Mouse (Mus musculus): ENCODE measurements around the gene Inhbe.
A peak's percentile ranks its signal among the peaks of the same experiment; 100 is the strongest.
"Not testable (repeated sequence)": the region's sequence is repeated elsewhere in the genome, so short reads cannot be mapped to it uniquely, and the experiment has no call there.

Inhbe gene

DNA sequence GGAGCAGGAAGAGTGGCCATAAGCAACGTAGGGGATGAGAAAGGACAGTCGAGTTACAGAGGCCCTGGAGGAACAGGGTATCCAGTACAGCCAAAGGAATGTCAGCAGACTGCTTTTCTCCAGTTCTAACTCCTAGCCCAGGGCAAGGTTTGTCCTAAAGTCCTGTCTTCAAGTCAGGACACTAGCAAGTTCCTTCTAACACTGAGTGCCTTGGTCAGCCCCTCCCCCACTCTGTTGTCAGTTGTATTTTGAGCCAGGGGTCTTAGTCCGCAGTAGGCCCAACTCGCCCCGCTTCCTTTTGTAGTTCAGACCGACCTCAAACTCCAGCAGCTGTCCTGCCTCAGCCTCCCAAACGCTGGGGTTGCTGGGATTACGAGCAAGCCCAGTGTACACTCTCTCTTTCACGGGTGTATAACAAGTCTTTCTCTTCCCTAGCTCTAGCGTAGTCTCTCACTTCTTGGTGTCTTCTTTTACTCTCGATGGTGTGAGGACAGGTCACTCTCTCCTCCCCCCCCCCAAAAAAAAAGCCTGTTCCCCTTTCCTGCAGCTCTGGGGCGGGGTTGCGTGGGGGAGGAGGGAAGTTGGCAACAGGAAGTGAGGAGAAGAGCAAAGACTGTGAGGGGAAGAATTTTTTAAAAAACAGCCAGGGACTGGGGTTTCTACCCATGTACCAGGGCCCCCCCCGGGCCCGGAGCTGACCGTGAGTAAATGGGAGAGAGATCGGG lies 30.9 kb downstream of the Inhbe start:
- DNase-seq (ENCODE audit: low spot score in 2 of 2) = no peak

DNA sequence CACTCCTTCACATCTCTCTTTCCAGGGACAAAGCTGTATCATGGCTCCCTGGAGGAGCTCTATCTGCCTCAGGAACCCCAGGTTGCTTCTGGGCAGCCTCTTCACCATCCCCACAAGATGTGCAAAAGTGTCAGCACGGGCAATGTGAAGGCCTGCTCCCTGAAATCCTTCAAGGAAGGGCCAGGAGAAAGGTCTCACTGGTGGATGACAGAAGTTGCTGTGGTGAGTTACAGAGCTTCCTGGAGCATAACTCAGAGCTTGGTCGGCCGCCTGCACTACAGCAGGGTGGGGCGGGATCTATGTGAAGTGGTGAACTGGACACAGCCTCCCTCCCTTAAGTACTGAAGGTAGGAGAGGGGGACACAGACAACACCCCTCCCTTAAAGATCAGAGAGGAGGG lies 31.5 kb downstream of the Inhbe start:
- no peak for DNase-seq (ENCODE audit: low spot score in 2 of 2)

DNA sequence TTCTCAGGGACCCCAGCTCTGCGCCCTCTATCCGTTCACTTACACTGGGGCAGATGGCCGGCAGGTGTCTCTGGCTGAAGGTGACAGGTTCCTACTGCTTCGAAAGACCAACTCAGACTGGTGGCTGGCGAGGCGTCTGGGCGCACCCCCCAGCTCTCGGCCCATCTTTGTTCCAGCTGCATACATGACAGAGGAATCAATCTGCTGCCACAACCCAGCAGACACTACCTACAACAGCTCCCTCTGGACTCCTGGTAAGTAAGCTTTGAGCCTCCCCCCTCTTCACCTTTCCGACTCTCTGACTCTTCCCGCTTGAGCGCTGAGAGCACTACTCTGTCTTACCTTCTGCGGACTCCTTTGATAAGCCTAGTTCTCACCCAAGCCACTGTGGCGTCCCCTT lies 32.0 kb downstream of the Inhbe start:
- DNase-seq (ENCODE audit: low spot score in 2 of 2) = no peak

DNA sequence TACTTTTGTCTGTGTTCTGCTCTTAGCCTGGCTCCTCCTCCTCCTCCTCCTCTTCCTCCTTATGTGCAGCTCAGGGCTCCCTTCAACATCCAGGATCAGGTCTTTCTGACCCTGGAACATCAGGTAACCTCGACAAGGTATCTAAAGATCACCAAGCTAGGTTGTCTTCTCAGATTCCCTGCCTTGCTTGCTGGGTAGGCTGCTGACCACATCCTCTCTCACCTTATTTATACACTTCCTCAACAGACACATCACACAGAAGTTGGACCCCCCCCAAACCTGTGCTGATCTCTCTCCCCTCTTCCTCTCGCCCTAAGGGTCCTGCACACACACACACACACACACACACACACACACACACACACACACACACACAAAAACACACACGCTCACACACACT lies 32.6 kb downstream of the Inhbe start, which contains the start of gene Arhgap9:
TSS of gene Arhgap9 (plus strand) at position 344 of the 400 bp plus-strand sequence.
- DNase-seq (ENCODE audit: low spot score in 2 of 2) = no peak

DNA sequence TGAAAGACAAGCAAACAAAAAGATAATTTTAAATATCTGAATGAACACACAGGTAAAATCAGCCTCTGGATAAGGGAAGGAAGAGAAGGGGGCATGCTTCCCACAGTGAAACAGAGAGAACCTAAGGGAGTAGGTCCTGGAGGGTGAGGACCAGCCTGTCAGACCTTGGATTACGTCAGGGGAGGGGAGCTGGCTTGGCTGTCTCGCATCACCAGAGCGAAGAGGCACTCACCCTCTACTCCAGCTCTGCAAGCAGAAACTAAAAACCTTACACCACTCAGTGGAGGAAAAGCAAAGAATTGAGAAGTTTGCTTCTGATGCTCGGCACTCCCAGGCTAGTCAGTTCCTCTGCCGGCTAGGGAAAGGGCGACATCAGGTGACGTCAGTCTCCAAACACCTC lies 34.2 kb downstream of the Inhbe start:
- no peak for DNase-seq (ENCODE audit: low spot score in 2 of 2)

DNA sequence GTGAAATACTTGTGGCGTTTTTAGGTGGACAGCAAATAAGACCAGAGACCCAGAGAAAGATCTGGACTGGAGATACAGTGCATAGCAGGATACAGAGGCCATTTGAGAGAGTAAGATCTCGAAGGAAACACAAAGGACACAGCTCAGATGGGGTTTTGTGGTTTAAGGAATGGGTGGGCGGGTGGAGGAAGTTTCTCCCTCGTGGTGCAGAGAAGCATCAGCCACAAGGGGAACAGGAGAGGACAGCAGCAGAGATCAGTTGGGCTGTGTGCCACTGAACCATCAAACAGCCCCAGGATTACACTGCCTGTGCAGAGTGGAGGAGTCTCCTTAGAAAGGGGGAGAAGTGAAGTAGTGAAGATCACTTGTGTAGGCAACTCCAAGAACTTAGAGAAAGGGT lies 36.2 kb downstream of the Inhbe start:
- no peak for DNase-seq (ENCODE audit: low spot score in 2 of 2)

DNA sequence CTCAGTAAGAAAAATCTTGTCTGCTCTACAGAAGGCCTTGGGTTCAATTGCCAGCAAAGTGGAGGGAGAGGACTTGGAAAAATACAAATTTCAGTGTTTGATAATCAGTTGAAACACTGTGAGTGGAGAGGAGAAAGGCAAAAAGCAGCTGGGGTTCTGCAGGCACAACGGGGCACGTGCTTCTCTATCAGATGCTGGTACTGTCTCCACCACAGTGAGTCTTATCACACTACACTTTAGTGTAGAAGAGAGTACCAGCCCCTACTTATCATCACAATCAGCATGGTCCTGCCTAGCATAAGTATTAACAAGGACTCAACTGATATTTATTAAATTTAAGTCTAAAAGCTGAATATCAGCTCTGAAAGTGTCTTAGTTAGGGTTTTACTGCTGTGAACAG lies 36.9 kb downstream of the Inhbe start:
- no peak for DNase-seq (ENCODE audit: low spot score in 2 of 2)

DNA sequence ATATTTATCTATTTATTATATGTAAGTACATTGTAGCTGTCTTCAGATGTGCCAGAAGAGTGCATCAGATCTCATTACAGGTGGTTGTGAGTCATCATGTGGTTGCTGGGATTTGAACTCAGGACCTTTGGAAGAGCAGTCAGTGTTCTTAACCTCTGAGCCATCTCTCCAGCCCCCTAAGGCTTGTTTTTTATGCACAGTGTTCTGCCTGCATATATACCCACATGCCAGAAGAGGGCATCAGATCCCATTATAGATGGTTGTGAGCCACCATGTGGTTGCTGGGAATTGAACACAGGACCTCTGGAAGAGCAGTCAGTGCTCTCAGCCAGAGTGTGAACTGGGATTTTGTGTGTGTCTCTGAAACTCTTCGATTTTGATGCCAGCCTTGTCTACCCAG lies 39.3 kb downstream of the Inhbe start:
- not testable (repeated sequence) for DNase-seq (ENCODE audit: low spot score in 2 of 2)

DNA sequence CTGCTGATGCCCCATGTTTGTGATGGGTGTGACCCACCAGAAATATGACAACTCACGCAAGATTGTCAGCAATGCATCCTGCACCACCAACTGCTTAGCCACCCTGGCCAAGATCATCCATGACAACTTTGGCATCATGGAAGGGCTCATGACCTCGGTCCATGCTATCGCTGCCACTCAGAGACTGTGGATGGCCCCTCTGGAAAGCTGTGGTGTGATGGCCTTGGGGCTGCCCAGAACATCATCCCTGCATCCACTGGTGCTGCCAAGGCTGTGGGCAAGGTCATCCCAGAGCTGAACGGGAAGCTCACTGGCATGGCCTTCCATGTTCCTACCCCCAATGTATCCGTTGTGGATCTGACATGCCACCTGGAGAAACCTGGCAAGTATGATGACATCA lies 40.7 kb downstream of the Inhbe start:
- not testable (repeated sequence) for DNase-seq (ENCODE audit: low spot score in 2 of 2)

DNA sequence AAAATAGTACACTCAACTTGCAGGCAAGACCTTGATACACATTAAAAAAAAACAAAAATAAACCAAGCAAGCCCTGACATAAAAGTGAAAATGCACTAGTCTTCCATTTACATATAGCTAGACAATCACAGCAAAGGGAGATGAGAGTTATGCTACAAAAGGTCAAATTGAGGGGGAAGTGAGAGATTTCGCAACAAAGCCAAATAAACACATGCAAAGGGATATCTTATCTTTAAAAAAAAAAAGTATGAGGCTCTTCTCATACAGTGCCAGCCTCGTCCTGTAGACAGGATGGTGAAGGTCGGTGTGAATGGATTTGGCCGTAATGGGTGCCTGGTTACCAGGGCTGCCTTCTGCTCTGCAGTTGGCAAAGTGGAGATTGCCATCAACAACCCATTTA lies 41.4 kb downstream of the Inhbe start:
- no peak for DNase-seq (ENCODE audit: low spot score in 2 of 2)

DNA sequence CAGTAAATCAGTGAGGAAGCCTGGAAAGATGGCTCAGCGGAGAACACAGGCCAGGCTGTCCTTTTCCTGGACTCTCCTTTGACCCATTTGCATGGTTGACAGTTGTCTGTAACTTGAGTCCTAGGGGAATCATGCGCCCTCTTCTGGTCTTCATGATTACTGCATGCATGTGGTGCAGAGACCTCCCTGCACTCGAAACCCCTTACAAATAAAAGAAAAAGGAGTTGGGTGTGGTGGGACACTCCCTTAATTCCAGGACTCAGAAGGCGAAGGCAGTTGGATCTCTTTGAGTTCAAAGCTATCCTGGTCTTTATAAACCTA lies 41.9 kb downstream of the Inhbe start:
- peak; percentile 70 to 85 for DNase-seq (ENCODE audit: low spot score in 2 of 2)

DNA sequence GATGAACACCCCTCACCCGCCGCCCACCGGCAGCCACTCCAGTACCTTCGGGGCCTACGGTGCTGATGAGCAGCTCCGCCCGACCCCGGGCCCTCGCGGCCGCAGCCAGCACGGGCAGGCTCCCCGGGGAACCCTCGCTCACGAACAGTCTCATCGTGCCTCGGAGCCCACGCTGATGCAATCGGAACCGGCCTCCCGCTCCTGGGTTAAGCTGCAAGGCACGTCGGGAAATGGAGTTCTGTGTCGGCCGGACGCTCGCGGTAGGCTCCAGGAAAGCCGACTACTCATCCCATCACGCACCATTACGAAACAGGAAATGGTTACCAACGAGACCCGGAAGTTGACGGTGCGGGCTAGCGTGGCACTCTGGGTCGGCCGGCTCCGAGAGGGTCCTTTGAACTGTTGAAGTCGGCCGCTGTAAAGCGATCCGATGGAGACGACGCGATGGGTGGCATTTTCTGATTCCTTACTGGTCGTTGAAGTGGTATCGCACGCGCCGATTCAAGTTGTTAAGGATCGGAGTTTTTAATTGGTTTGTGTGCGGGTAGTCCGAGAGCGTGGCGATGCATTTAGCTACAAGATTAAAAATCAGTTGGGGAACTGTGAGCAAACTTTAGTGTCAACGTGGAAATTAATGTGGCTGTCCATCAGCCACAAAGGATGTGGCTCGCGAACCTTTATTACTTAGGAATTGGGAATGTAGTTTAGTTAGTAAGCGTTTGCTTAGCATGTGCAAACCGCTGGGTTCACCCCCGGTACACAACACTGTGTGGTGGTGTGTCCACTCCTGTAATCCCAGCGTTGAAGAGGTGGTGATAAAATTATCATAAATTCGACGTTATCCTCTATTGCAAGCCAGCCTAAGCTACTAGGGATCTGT lies 42.5 kb downstream of the Inhbe start, which contains the start of gene Mars:
TSS of gene Mars (minus strand) at position 311 of the 880 bp plus-strand sequence.
- DNase-seq (ENCODE audit: low spot score in 2 of 2) = peak; percentile 83 to 86

DNA sequence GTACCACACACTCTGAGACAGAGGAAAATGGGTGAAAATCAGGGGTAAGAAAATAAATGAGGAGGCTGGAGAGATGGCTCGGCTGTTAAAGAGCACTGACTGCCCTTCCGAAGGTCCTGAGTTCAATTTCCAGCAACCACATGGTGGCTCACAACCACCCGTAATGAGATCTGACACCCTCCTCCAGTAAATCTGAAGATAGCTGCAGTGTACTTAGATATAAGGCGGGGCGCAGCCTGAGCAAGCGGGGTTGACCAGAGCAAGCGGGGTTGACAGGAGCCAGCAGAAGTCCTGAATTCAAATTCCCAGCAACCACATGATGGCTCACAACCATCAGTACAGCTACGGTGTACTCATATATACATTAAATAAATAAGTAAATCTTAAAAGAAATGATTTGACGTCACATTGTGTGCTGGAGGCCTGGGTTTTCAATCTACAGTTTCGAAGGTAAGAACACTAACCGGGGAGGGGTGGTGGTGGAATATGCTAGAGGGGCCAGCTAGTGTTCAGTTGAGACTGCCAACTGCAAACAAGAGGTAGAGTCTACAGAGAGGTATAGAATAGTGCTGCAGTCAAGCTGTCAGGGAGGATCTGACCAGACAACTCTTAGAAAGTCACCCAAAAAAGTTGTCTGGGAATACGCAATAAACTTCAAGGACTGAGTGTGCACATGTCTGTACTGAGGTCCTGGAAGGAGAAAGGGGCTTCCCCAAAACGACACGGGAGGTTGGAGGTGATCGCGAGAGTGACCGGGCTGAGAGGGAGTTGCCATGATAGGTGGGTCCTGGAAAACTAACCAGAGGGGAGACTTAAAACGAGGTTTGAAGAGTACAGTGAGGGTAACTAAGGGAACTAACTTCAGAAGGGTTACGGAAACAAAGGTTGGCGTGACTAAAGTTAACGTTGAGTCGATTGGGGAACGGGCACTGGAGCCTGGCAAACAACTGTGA lies 43.4 kb downstream of the Inhbe start:
- no peak for DNase-seq (ENCODE audit: low spot score in 2 of 2)

DNA sequence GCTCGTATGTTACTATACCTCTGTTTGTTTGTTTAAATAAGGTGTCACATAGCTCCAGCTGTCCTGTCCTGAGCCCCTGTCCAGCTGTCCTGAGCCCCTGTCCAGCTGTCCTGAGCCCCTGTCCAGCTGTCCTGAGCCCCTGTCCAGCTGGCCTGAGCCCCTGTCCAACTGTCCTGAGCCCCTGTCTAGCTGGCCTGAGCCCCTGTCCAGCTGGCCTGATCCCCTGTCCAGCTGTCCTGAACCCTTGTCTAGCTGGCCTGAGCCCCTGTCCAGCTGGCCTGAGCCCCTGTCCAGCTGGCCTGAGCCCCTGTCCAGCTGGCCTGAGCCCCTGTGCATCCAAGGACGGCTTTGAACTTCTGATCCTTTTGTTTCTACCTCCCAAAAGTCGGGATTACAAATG lies 45.0 kb downstream of the Inhbe start:
- not testable (repeated sequence) for DNase-seq (ENCODE audit: low spot score in 2 of 2)

DNA sequence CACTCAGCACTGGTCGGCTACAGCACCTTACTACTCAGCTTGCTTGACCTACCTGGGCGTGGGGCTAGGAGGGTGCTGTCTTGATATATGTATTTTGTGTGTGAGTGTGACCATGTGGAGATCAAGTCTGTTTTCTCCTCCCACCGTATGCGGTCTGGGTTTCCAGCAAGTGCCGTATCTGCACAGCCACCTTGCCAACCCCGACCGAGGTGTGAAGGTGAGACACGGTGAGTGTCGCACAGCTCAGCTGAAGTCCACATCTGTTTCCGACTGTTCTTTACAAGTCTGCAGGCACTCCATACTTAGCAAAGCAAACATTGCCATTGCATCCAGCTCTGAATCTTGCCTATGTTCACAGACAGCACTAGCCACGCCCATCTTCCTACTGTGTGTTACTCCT lies 51.1 kb downstream of the Inhbe start:
- DNase-seq (ENCODE audit: low spot score in 2 of 2) = no peak

DNA sequence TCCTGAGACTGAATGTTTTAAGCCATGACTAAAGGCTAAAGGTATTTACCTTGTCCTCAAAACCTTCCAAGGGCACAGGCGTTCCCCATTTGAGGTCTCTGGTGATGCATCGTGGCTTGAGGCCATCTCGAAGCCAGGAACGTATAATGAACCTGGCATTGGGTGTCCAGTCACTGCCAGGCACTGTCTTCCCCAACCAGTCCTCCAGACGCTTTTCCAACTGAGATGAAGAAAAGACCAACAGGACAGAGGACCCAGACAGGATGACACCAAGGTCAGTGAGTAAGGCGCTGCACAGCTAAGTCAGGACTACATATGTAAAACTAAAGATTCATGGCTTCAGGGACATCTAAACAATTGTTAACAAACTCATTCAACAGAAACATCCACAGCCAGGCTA lies 53.9 kb downstream of the Inhbe start:
- no peak for DNase-seq (ENCODE audit: low spot score in 2 of 2)
